Mouse (Mus musculus): ENCODE measurements around the gene Gm21409.
"Not testable (repeated sequence)": the region's sequence is repeated elsewhere in the genome, so short reads cannot be mapped to it uniquely, and the experiment has no call there.

The Gm21409 gene

DNA sequence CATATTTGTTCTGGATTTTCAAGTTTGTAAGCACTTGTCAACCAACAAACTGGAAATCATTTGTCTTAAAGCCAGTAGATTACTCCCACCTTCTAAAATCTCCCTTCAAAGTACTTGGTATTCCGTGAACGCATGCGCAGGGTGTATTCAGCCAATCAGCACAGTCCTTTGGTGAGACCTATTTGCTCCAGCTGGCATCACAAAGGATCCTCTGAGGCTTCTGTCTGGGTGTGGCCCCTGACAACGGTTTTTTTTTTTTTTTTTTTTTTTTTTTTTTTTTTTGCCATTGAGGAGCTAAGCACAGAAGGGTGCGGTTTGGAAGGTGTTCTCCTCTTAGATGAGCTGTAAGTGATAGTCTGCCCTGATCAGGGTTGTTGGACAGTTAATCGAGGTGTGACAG lies at the start of gene Gm21409:
Gene Gm21409, plus strand, starts transcription at position 301 of the 400 bp plus-strand sequence.
- not testable (repeated sequence) for DNase-seq
